Mouse (Mus musculus): ENCODE data around the gene Ppp3r1. TPM values are rescaled to one million over a fixed set of nuclear protein-coding genes. Genes with fewer than 3 reads are reported as not detected.

Ppp3r1 gene
- total and polyA plus RNA-seq, 3 experiments: 24.4 to 68.3 (median 58.2) TPM

DNA sequence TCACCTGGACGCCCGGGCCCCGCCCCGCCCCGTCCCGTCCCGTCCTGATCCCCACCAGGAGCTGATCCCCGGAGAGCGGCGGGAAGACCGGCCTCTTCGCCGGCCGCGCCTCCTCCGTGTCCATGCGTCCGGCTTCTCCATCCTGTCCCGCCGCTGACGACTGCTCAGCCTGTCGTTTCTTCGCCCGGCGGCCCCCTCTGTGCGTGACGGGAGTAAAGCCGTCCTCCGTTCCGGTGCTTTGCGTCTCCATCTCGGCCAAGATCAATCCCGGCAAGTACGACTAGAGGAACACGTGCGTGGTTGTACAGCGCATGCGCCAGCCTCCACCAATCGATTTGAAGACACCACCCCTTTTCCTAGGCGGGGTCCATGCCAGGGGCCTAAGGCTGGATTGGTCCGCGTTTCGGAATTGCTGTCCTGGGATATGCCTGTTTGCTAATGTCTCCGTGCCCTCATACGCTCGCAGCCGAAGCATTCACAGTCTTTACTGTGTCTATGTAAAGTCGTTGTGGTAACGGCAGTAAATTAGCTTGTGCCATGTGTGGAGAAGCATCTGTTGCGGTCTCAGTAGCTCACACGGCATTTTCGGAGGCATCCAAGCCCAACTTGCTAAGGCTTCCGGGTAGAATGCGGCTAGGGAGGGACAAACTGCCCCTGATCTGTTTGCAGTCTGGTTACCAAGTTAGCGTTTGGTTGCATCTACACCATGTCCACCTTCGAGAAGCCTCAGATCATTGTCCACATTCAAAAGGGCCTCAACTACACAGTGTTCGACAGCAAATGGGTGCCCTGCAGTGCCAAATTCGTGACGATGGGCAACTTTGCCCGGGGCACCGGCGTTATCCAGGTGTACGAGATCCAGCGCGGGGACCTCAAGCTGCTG, 52.4 kb downstream of the Ppp3r1 start, which contains the start of gene Pno1:
Gene Pno1 (minus strand): TSS at position 311 of the 883 bp plus-strand sequence.
- intact Hi-C loops (cut with DNase I): loop anchor here (1.0 to 5.0 kb wide), 3 partner anchors 46 to 259 kb away; partner anchors contain the start of genes C1d and Fbxo48
- no peaks in the 10 kb centered on the region for H3K27me3 ChIP-seq (ENCODE audit: control insufficient read depth, insufficient read depth, low read length)
- H3K4me3 ChIP-seq: peak within 1 kb of the TSS; percentile 94
- peak; percentile 95 to 96 for DNase-seq
- no peaks in the 10 kb centered on the region; the same call in 1 of the 2 replicates for H3K36me3 ChIP-seq (ENCODE audit: control insufficient read depth, insufficient read depth, low read length)
- peak within 1 kb of the TSS; percentile 82 for H3K9ac ChIP-seq (ENCODE audit: low read depth, low read length)
- TF ChIP-seq EP300 (IDR thresholded peaks at IDR 0.05; ENCODE audit: insufficient read depth, low read depth, low read length) (peak; percentile 64; the same call in 1 of the 2 replicates), POLR2A (IDR thresholded peaks at IDR 0.05; ENCODE audit: insufficient read depth, low read depth, low read length) (peak; percentile 63), CTCF (IDR thresholded peaks at IDR 0.05) (no peak)
- under 1% methylated on average over 65 of the region's 65 CpGs for WGBS
- H3K27ac ChIP-seq: peak within 1 kb of the TSS; percentile 100
- 0 out of 2 replicates have a peak, but pooled peaks cover under 1% of the 10 kb centered on the region for H3K79me2 ChIP-seq (replicated peaks; ENCODE audit: control insufficient read depth, insufficient read depth, low read length)
- H3K4me1 ChIP-seq (ENCODE audit: control insufficient read depth, insufficient read depth, low read length): peaks cover 1% of the 10 kb centered on the region; the same call in 1 of the 2 replicates

DNA sequence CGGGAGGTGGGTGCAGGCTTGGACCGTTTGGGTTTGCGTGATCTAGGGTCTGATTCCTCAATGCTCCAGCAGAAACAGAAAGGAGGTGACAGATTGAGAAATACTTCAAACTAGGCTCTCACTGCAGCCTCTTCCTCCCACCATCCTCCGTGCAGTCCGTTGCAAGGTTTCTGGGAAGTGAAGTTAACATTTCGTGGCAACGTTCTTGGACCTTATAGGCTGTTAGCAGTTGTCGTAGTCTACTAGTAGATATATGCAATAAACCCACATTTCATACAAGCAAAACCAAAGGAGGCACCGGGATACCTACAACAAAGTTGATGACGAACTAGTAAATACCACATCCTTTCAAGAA, 53.1 kb downstream of the Ppp3r1 start:
- Histone ChIP-seq H3K4me1 (ENCODE audit: control insufficient read depth, insufficient read depth, low read length) (peaks cover 1% of the 10 kb centered on the region; the same call in 1 of the 2 replicates), H3K79me2 (replicated peaks; ENCODE audit: control insufficient read depth, insufficient read depth, low read length) (no peaks in the 10 kb centered on the region), H3K36me3 (ENCODE audit: control insufficient read depth, insufficient read depth, low read length) (no peaks in the 10 kb centered on the region; the same call in 1 of the 2 replicates), H3K9ac (ENCODE audit: low read depth, low read length) (peak overlapping the region; percentile 66), H3K27ac (peak overlapping the region; percentile 100), H3K4me3 (peak overlapping the region; percentile 94), H3K27me3 (ENCODE audit: control insufficient read depth, insufficient read depth, low read length) (no peaks in the 10 kb centered on the region)
- no peak for DNase-seq
- under 1% methylated on average over 10 of the region's 10 CpGs for WGBS
- intact Hi-C loops (cut with DNase I): loop anchor here (5.0 kb wide), 2 partner anchors 45 to 260 kb away; partner anchors contain the start of genes C1d and Fbxo48
- TF ChIP-seq CTCF (IDR thresholded peaks at IDR 0.05) (no peak), POLR2A (IDR thresholded peaks at IDR 0.05; ENCODE audit: insufficient read depth, low read depth, low read length) (no peak), EP300 (IDR thresholded peaks at IDR 0.05; ENCODE audit: insufficient read depth, low read depth, low read length) (no peak)

- intact Hi-C loops (cut with DNase I): loop anchor here (5.0 kb wide), 2 partner anchors 44 to 261 kb away; partner anchors contain the start of genes C1d and Fbxo48
- WGBS: 35% methylated on average over 5 of the region's 5 CpGs
These were observed 53.9 kb downstream of the Ppp3r1 start for GRCm38 (mm10) chr11:17212903-17213509.

GRCm38 (mm10) chr11:17215475-17215874, 56.4 kb downstream of the Ppp3r1 start:
- H3K36me3 ChIP-seq (ENCODE audit: control insufficient read depth, insufficient read depth, low read length): no peaks in the 10 kb centered on the region; the same call in 1 of the 2 replicates
- intact Hi-C loops (cut with DNase I): no loop called here

More at GRCm38 (mm10) chr11:17212903-17213509, 53.9 kb downstream of the Ppp3r1 start:
- no peaks in the 10 kb centered on the region for H3K79me2 ChIP-seq (replicated peaks; ENCODE audit: control insufficient read depth, insufficient read depth, low read length)
- no peaks in the 10 kb centered on the region for H3K27me3 ChIP-seq (ENCODE audit: control insufficient read depth, insufficient read depth, low read length)
- TF ChIP-seq POLR2A (IDR thresholded peaks at IDR 0.05; ENCODE audit: insufficient read depth, low read depth, low read length) (no peak), CTCF (IDR thresholded peaks at IDR 0.05) (no peak), EP300 (IDR thresholded peaks at IDR 0.05; ENCODE audit: insufficient read depth, low read depth, low read length) (no peak)
- H3K4me3 ChIP-seq: peak overlapping the region; percentile 94; the same call in 1 of the 2 replicates
- peaks cover 1% of the 10 kb centered on the region; the same call in 1 of the 2 replicates for H3K4me1 ChIP-seq (ENCODE audit: control insufficient read depth, insufficient read depth, low read length)
- DNase-seq: no peak
- H3K9ac ChIP-seq (ENCODE audit: low read depth, low read length): no peak overlapping the region
- no peaks in the 10 kb centered on the region; the same call in 1 of the 2 replicates for H3K36me3 ChIP-seq (ENCODE audit: control insufficient read depth, insufficient read depth, low read length)
- H3K27ac ChIP-seq: no peak overlapping the region

DNA sequence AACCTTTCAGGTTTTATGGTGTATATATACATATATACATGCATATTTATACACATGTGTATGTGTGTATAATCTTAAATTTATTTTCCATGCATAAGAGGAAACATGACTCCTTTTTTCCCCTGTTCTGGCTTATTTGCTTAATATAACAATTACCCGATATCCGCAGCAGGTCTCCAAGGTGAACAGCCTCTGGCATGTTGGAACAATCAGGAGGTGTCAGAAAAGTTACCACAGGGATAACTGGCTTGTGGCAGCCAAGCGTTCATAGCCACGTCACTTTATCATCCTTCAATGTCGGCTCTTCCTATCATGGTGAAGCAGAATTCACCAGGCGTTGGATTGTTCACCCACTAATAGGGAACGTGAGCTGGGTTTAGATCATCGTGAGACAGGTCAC, 62.1 kb downstream of the Ppp3r1 start:
- WGBS: 96% methylated on average over 8 of the region's 8 CpGs
- H3K27me3 ChIP-seq (ENCODE audit: control insufficient read depth, insufficient read depth, low read length): no peaks in the 10 kb centered on the region
- no peaks in the 10 kb centered on the region for H3K4me1 ChIP-seq (ENCODE audit: control insufficient read depth, insufficient read depth, low read length)
- no peak for DNase-seq
- no peaks in the 10 kb centered on the region for H3K79me2 ChIP-seq (replicated peaks; ENCODE audit: control insufficient read depth, insufficient read depth, low read length)
- intact Hi-C loops (cut with DNase I): no loop called here
- TF ChIP-seq POLR2A (IDR thresholded peaks at IDR 0.05; ENCODE audit: insufficient read depth, low read depth, low read length) (no peak), CTCF (IDR thresholded peaks at IDR 0.05) (no peak), EP300 (IDR thresholded peaks at IDR 0.05; ENCODE audit: insufficient read depth, low read depth, low read length) (no peak)
- no peak overlapping the region for H3K4me3 ChIP-seq
- no peak overlapping the region for H3K9ac ChIP-seq (ENCODE audit: low read depth, low read length)
- H3K36me3 ChIP-seq (ENCODE audit: control insufficient read depth, insufficient read depth, low read length): no peaks in the 10 kb centered on the region; the same call in 1 of the 2 replicates
- no peak overlapping the region for H3K27ac ChIP-seq

More at GRCm38 (mm10) chr11:17215475-17215874, 56.4 kb downstream of the Ppp3r1 start:
- H3K4me3 ChIP-seq: no peak overlapping the region
- WGBS: 77% methylated on average over 3 of the region's 3 CpGs
- H3K27ac ChIP-seq: no peak overlapping the region
- no peak overlapping the region for H3K9ac ChIP-seq (ENCODE audit: low read depth, low read length)
- DNase-seq: no peak
- no peaks in the 10 kb centered on the region for H3K79me2 ChIP-seq (replicated peaks; ENCODE audit: control insufficient read depth, insufficient read depth, low read length)
- no peaks in the 10 kb centered on the region for H3K27me3 ChIP-seq (ENCODE audit: control insufficient read depth, insufficient read depth, low read length)
- peaks cover 1% of the 10 kb centered on the region; the same call in 1 of the 2 replicates for H3K4me1 ChIP-seq (ENCODE audit: control insufficient read depth, insufficient read depth, low read length)
- TF ChIP-seq POLR2A (IDR thresholded peaks at IDR 0.05; ENCODE audit: insufficient read depth, low read depth, low read length) (no peak), CTCF (IDR thresholded peaks at IDR 0.05) (no peak), EP300 (IDR thresholded peaks at IDR 0.05; ENCODE audit: insufficient read depth, low read depth, low read length) (no peak)

All from heart, adult 2 months (tissue).